Mouse (Mus musculus) intestine, embryonic 16.5 days (tissue): ENCODE results near the gene Eme2. TPM values are rescaled to one million over a fixed set of nuclear protein-coding genes. Genes with fewer than 3 reads are reported as not detected.

Experiments used
- ATAC-seq: fragments of 200-750 bp; cut with Nextera tagmentation; 2 replicates; pipeline ENCODE4 v1.8.0; 2017; ENCODE audit warnings: moderate TSS enrichment, moderate library complexity
- H3K27ac ChIP-seq: fragments of 300-500 bp; sonication (generic); 2 replicates; pipeline ENCODE4 v1.5.1; 2014; ENCODE audit warnings: mild to moderate bottlenecking, low read length
- H3K27me3 ChIP-seq: fragments of 300-500 bp; sonication (generic); replicated peaks from 2 replicates; pipeline ENCODE4 v1.6.1; 2014; ENCODE audit warnings: low read length, control low read depth, mixed read lengths; ENCODE audit not compliant: control insufficient read depth, insufficient read depth
- H3K36me3 ChIP-seq: fragments of 300-500 bp; sonication (generic); 2 replicates; pipeline ENCODE4 v1.6.1; 2014; ENCODE audit warnings: low read length, control low read depth; ENCODE audit not compliant: control insufficient read depth, insufficient read depth
- H3K4me1 ChIP-seq: fragments of 300-500 bp; sonication (generic); 2 replicates; pipeline ENCODE4 v1.6.1; 2014; ENCODE audit warnings: low read length, control low read depth, mixed read lengths; ENCODE audit not compliant: control insufficient read depth, insufficient read depth
- H3K4me2 ChIP-seq: fragments of 300-500 bp; sonication (generic); 2 replicates; pipeline ENCODE4 v1.6.1; 2014; ENCODE audit warnings: low read depth, low read length, control low read depth
- H3K4me3 ChIP-seq: fragments of 300-500 bp; sonication (generic); 2 replicates; pipeline ENCODE4 v1.5.1; 2014; ENCODE audit warnings: mild to moderate bottlenecking, low read length
- H3K9ac ChIP-seq: fragments of 300-500 bp; sonication (generic); 2 replicates; pipeline ENCODE4 v1.6.1; 2014; ENCODE audit warnings: low read depth, low read length
- H3K9me3 ChIP-seq: fragments of 300-500 bp; sonication (generic); 2 replicates; pipeline ENCODE4 v1.6.1; 2016; ENCODE audit warnings: low read length, control low read depth; ENCODE audit not compliant: control insufficient read depth
- WGBS: fragments of 180-500 bp; shearing (Covaris S2); extraction: QIAGEN DNeasy Blood & Tissue Kit; methylation state at CpG from one replicate; pipeline ENCODE4 v1.1.7; 2014; 5-methylcytosine and 5-hydroxymethylcytosine counted together
- polyA plus RNA-seq: library from polyadenylated mRNA; unstranded; fragments of >200 nt; fragmentation: Nextera tagmentation; extraction: Ambion mirVana; gene quantifications from 2 replicates; pipeline ENCODE4 v1.2.1, GENCODE M21; 2015

Gene Eme2
- polyA plus RNA-seq, 1 experiment from 2014 or later, result 33.0 TPM

DNA sequence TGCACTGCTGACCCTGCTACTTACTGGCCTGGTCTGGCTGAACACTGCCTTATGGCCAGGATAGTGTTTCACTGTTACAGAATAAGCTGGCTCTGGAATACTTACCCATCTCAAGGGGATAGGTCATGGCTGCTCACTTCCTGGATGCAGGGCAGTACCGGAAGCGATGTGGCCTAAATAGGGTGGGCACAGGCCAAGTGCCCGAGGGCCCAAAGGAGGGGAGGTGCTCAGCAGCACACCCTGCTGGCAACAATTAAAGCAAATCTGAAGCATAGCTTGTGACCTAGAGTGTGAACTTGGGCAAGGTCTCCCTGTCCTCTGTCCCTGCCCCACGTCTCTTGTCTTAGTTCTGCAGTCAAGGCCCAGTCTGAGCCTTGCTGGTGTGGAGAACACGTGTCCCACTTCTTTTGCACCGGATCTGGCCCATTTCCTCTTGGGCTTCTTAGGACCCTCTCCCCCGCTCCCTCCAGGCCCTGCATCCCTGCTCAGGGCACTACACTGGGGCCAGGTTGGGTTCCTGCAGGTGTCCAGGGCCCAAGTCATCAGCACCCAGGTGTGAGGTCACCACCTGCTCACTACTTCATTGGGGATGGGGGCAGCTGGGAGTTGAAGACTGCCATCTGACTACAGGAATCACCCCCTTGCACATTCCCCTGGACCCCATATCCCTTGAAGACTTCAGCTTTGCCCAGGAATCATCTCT lies 13.0 kb downstream of the Eme2 start:
- Histone ChIP-seq H3K36me3 (0 out of 2 replicates have a peak, but pooled peaks cover 4% of the 10 kb centered on the region), H3K4me2 (no peak overlapping the region), H3K4me1 (peaks cover 20% of the 10 kb centered on the region), H3K27ac (no peak overlapping the region), H3K4me3 (no peak overlapping the region), H3K9me3 (no peaks in the 10 kb centered on the region), H3K27me3 (no peaks in the 10 kb centered on the region), H3K9ac (no peak overlapping the region)
- no peak for ATAC-seq
- WGBS, result 52% methylated on average over 7 of the region's 7 CpGs

DNA sequence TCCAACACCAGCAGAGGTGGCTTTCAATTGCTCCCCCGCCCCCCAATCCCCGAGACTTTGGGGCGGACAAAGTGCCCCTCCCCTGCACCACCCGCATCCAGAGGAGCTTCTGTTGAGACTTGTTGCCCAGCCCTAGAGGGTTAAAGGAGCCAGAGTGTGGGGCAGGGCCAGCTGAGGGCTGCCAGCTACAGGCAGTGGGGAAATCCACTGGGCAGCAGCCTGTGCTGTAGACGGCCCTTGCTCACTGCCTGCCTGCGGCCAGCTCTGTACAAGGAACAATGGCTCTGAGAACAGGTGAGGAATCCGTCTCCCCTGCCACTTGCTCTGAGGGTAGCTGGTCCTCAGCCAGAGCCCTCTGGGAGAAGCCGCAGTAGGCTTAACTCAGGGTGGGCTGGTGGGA lies 16.4 kb downstream of the Eme2 start:
- ATAC-seq, result 0 out of 2 replicates have a peak, but pooled peaks have one; percentile 15
- peaks cover 10% of the 10 kb centered on the region for H3K4me1 ChIP-seq
- H3K27ac ChIP-seq, result peak overlapping the region; percentile 74; the same call in 1 of the 2 replicates
- no peak overlapping the region; the same call in 1 of the 2 replicates for H3K4me2 ChIP-seq
- peak overlapping the region; percentile 64 for H3K9ac ChIP-seq
- H3K9me3 ChIP-seq, result no peaks in the 10 kb centered on the region
- WGBS, result 63% methylated on average over 8 of the region's 8 CpGs
- H3K4me3 ChIP-seq, result peak overlapping the region; percentile 13; the same call in 1 of the 2 replicates
- H3K27me3 ChIP-seq, result no peaks in the 10 kb centered on the region
- H3K36me3 ChIP-seq, result 0 out of 2 replicates have a peak, but pooled peaks cover 4% of the 10 kb centered on the region

DNA sequence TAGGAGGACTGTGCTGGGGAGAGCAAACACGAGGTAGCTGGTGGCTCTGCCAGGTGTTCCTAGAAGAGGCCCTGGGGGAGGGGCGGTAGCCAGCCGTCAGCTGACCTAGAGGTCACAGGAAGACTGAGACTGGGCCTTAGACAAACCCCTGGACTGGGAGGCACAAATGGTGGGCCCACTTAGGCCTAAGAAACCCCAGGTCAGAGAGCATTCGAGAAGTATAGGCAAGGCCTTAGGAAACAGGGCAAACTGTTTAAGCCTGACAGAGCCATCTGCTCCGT lies 16.8 kb downstream of the Eme2 start:
- 24% methylated on average over 5 of the region's 5 CpGs for WGBS
- Histone ChIP-seq H3K9ac (peak overlapping the region; percentile 64), H3K4me3 (peak overlapping the region; percentile 13), H3K4me2 (peak overlapping the region; percentile 31), H3K4me1 (peaks cover 10% of the 10 kb centered on the region), H3K27ac (peak overlapping the region; percentile 74), H3K36me3 (0 out of 2 replicates have a peak, but pooled peaks cover 3% of the 10 kb centered on the region), H3K27me3 (no peaks in the 10 kb centered on the region), H3K9me3 (no peaks in the 10 kb centered on the region)
- peak; percentile 72 for ATAC-seq

DNA sequence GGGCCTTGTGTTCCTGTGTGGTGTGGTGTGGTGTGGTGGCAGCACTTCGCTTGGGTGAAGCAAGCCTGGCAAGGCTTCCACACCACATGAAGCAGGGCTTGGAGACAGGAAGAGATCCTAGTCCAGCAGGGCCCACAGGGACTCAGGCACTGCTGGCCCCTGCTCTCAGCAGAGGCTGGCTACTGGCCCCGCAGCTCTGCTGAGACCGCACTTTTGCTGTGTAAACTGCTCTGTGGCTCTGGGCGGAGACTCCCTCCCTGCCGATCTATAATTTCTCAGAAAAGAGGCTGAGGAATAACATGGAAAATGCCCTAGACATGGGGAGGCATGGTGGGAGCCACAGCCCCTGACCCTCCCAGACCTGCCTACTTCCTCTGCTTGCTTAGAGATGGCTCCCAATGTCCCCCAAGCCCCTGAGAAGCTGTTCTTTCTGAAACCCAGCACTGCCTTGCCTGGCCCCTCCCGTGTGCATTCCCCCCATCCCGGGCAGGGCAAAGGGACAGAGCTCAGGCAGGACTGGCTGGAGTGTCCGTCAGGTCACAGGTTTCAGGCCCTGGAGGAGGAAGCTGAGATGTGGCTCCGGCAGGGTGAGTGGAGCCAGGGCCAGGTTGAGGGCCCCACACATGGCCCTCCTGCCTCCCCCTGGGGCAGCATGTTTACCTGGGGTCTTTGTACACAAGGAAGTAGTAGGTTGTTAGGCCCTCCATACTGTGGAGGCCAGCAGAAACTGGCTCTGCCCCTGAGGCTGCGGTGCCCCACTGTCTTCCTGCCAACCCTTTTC lies 17.4 kb downstream of the Eme2 start:
- no peaks in the 10 kb centered on the region for H3K9me3 ChIP-seq
- H3K9ac ChIP-seq, result peak overlapping the region; percentile 64
- peak; percentile 73 for ATAC-seq
- H3K4me2 ChIP-seq, result peak overlapping the region; percentile 31
- H3K36me3 ChIP-seq, result no peaks in the 10 kb centered on the region
- no peaks in the 10 kb centered on the region for H3K27me3 ChIP-seq
- 44% methylated on average over 10 of the region's 10 CpGs for WGBS
- peak overlapping the region; percentile 74 for H3K27ac ChIP-seq
- H3K4me3 ChIP-seq, result peak overlapping the region; percentile 13; the same call in 1 of the 2 replicates
- H3K4me1 ChIP-seq, result peaks cover 10% of the 10 kb centered on the region

DNA sequence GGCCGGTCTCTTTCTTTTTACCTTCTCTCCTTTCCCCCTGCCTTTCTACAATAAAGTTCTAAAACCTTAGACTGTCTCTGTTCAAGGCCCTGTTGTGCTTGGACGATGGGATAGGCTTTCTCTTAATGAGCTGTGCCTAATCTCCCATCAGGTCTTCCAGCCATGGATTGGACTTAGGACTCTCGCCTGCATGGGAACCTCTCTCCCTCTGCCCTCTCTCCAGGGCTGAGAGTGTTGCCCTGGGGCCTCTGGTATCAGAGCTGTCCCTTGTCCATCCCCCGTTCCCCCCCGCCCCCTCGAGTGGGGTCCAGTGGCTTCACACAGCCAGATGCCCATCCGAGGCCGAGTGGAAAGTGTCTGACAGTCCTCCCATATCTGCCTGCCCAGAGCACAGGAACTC lies 19.9 kb downstream of the Eme2 start:
- no peaks in the 10 kb centered on the region for H3K27me3 ChIP-seq
- ATAC-seq, result 0 out of 2 replicates have a peak, but pooled peaks have one; percentile 41
- H3K36me3 ChIP-seq, result no peaks in the 10 kb centered on the region
- no peak overlapping the region for H3K4me2 ChIP-seq
- no peak overlapping the region for H3K9ac ChIP-seq
- H3K9me3 ChIP-seq, result no peaks in the 10 kb centered on the region
- no peak overlapping the region for H3K27ac ChIP-seq
- WGBS, result 73% methylated on average over 8 of the region's 8 CpGs
- peaks cover 10% of the 10 kb centered on the region for H3K4me1 ChIP-seq
- no peak overlapping the region for H3K4me3 ChIP-seq

DNA sequence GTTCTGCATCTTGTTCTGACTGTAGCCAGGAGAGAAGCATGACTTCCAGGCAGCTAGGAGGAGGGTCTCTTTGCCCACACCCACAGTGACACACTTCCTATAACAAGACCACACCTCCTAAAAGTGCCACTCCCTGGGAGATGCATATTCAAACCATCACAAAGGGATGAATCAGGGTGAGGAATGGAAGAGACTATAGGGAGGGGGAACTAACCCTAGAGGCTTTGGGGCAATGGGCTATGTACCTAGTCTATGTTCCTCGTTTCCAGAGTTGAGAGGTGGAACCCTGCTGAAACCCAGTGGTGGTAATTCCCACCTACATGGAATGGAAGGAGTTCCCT lies 20.5 kb downstream of the Eme2 start:
- H3K4me1 ChIP-seq, result peaks cover 10% of the 10 kb centered on the region
- WGBS, result 50% methylated on average over 1 of the region's 1 CpGs
- H3K9me3 ChIP-seq, result no peaks in the 10 kb centered on the region
- ATAC-seq, result no peak
- no peaks in the 10 kb centered on the region for H3K27me3 ChIP-seq
- no peak overlapping the region for H3K27ac ChIP-seq
- H3K4me3 ChIP-seq, result no peak overlapping the region
- no peak overlapping the region for H3K9ac ChIP-seq
- H3K4me2 ChIP-seq, result no peak overlapping the region
- H3K36me3 ChIP-seq, result no peaks in the 10 kb centered on the region

DNA sequence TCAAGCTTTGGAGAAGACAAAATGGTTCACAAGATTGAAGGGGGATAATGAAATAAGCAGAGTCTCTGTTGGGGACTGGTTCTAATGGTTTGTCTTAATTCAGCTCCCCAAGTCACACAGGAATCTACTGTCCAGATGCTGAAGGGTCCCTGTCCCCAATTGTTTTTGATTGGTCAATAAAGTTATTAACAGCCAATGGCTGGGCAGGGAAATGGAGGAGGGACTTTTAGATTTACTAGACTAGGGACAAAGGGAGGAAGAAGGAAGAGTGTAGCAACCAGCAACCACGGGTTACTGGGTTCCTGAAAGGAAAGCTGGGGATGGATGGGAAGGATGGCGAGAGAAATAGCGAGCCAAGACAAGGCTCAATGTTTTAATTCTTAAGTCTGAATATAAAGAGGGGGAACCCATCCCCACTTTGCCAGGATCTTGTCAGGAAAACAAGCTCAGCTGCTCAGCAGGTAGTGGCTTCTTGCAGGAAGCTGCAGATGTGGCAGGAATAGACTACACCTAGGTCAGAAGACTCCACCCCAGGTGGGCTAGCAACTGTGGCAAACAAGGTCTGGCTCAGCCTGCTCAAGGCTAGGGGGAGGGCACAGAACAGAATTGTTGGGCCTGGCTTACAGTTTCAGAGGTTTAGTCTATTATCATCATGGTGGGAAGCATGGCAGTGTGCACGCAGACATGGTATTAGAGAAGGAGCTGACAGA lies 21.0 kb downstream of the Eme2 start:
- Histone ChIP-seq H3K4me2 (no peak overlapping the region), H3K27ac (no peak overlapping the region), H3K9ac (no peak overlapping the region), H3K9me3 (no peaks in the 10 kb centered on the region), H3K4me3 (no peak overlapping the region), H3K27me3 (no peaks in the 10 kb centered on the region), H3K4me1 (peaks cover 10% of the 10 kb centered on the region), H3K36me3 (no peaks in the 10 kb centered on the region)
- ATAC-seq, result no peak
- 52% methylated on average over 4 of the region's 4 CpGs for WGBS

DNA sequence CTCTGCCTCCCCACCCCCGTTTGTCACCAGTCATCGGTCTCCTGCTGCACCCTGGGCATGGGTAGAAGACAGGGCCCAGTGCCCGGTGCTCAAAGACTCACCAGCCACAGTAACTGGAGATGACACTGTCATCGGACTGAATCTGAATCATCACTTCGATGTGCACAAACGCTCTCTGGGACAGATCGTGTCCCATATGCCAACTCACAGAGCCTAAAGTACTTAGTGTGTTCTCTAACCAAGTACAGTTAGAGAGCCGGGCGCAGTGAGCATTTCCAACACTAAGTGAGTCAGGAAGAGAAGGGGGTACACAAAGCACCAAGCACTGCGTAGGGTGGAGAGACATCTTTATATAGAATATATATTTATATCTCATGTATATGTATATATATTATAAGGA lies 27.0 kb downstream of the Eme2 start:
- no peaks in the 10 kb centered on the region for H3K4me1 ChIP-seq
- no peak overlapping the region for H3K4me2 ChIP-seq
- no peak for ATAC-seq
- H3K36me3 ChIP-seq, result 0 out of 2 replicates have a peak, but pooled peaks cover 3% of the 10 kb centered on the region
- no peak overlapping the region for H3K9ac ChIP-seq
- H3K27me3 ChIP-seq, result no peaks in the 10 kb centered on the region
- WGBS, result 95% methylated on average over 10 of the region's 10 CpGs
- no peak overlapping the region for H3K4me3 ChIP-seq
- H3K9me3 ChIP-seq, result no peaks in the 10 kb centered on the region
- H3K27ac ChIP-seq, result no peak overlapping the region

DNA sequence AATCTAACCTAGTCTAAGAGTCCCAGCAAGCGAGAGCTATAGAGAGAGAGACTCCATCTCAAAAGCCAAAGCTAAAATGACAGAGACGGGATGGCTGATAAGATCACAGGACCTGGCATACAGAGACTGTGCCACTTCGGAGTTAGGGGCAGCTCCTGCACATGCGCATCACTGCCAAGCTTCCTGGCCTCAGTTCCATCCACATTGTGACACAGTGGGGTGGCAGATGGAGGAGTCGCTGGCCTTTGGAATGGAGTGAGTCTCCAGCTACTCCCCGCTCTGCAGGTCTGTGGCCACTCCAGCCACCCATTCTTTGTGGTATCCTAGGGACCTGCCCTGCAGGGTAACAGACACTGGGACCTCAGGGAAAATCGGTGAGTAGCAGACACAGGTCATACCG lies 29.1 kb downstream of the Eme2 start, which contains the start of gene Igfals:
TSS of gene Igfals (plus strand) at position 222 of the 400 bp plus-strand sequence.
- H3K27ac ChIP-seq, result no peak within 1 kb of the TSS

More for the DNA sequence above, 29.1 kb downstream of the Eme2 start, which contains the start of gene Igfals:
- WGBS, result 87% methylated on average over 8 of the region's 8 CpGs
- Histone ChIP-seq H3K4me3 (no peak within 1 kb of the TSS), H3K9me3 (no peaks in the 10 kb centered on the region), H3K9ac (no peak within 1 kb of the TSS), H3K36me3 (0 out of 2 replicates have a peak, but pooled peaks cover 11% of the 10 kb centered on the region), H3K4me2 (no peak within 1 kb of the TSS), H3K27me3 (no peaks in the 10 kb centered on the region), H3K4me1 (no peaks in the 10 kb centered on the region)
- no peak for ATAC-seq
